Mouse (Mus musculus) macrophage (primary cell): ENCODE results near the gene 4930568D16Rik. TPM values are rescaled to one million over a fixed set of nuclear protein-coding genes. Genes with fewer than 3 reads are reported as not detected.

Experiments
- polyA plus RNA-seq: library from polyadenylated mRNA; stranded (reverse); fragments of 250-400 nt; gene quantifications from 3 replicates; pipeline ENCODE4 v1.2.4, GENCODE M21; 2018; ENCODE audit warnings: inconsistent platforms

The 4930568D16Rik gene
- polyA plus RNA-seq, 1 experiment from 2014 or later = not detected

Other genes with a start within 250 kb of the 4930568D16Rik start
- gene Rab14, start 166.6 kb downstream of the 4930568D16Rik start, polyA plus RNA-seq = 185 to 231 TPM (median 186 TPM) in 3 replicates
- gene Gsn, start 111.3 kb downstream of the 4930568D16Rik start, polyA plus RNA-seq = 134 to 277 TPM (median 181 TPM) in 3 replicates
- gene Stom, start 30.8 kb downstream of the 4930568D16Rik start, polyA plus RNA-seq = 180 to 528 TPM (median 364 TPM) in 3 replicates
- gene 4930402F06Rik, start 29.4 kb upstream of the 4930568D16Rik start, polyA plus RNA-seq = not detected in 3 replicates
- 86.0 to 211 TPM (median 135 TPM) in 3 replicates for gene Ggta1, start 95.5 kb upstream of the 4930568D16Rik start, polyA plus RNA-seq
- 0.05 to 1.2 TPM (median 0.14 TPM) in 3 replicates for gene Dab2ip, start 190.5 kb upstream of the 4930568D16Rik start, polyA plus RNA-seq